ENCODE assay signal across 24 mouse cellular contexts in genomic region chr7:143416406-143416805, GRCm38 (mm10). TPM values are rescaled to one million over a fixed set of nuclear protein-coding genes. Genes with fewer than 3 reads are reported as not detected.
A peak's percentile ranks its signal among the peaks of the same experiment; 100 is the strongest.
DNase-seq lines count a peak whose midpoint lies in the region; ATAC-seq and TF ChIP-seq lines count a peak whose summit lies in the region.
"Had no signal": no experiment of that assay in that cellular context is flagged by ENCODE, and none has a peak within 500 bp of the region (broad histone marks: within the 10 kb centered on the region; RNA-seq: fewer than 3 reads in every experiment).

No protein-coding gene starts in this region.

- H3K4me3 ChIP-seq in gastrocnemius, adult 2 months = no peak overlapping the region
- H3K4me3 ChIP-seq in midbrain, embryonic 11.5 days (ENCODE audit: low read depth, low read length) = no peak overlapping the region
- H3K4me3 ChIP-seq in midbrain, embryonic 13.5 days (replicated peaks) = no peak overlapping the region
- H3K4me3 ChIP-seq in stomach, postnatal 0 days (ENCODE audit: low read depth, low read length) = no peak overlapping the region
- H3K4me3 ChIP-seq: forebrain, embryonic 15.5 days; heart, adult 2 months; heart, embryonic 13.5 days; hindbrain, embryonic 12.5 days; left cerebral cortex, adult 2 months; midbrain, embryonic 12.5 days had no signal

- no peaks in the 10 kb centered on the region for H3K9me3 ChIP-seq in midbrain, embryonic 11.5 days (ENCODE audit: control insufficient read depth, low read length)
- no peaks in the 10 kb centered on the region for H3K9me3 ChIP-seq in midbrain, embryonic 13.5 days
- H3K9me3 ChIP-seq in stomach, postnatal 0 days (ENCODE audit: control insufficient read depth, low read length) = no peaks in the 10 kb centered on the region
- H3K9me3 ChIP-seq: forebrain, embryonic 15.5 days; heart, embryonic 13.5 days; hindbrain, embryonic 12.5 days; midbrain, embryonic 12.5 days had no signal

- peak; percentile 70 for DNase-seq in gastrocnemius, adult 2 months
- no peak for DNase-seq in gastrocnemius, postnatal 36 days
- peak; percentile 80 for DNase-seq in midbrain, embryonic 11.5 days (ENCODE audit: low spot score, missing footprints)
- DNase-seq in forelimb bud, embryonic 11.5 days (ENCODE audit: low read depth, low spot score) = peak; percentile 57
- peak; percentile 30 for DNase-seq in stomach, postnatal 0 days (ENCODE audit: low spot score)
- no peak for DNase-seq in adrenal gland, adult 2 months
- DNase-seq in left cerebral cortex, adult 11 months (ENCODE audit: low spot score) = no peak
- DNase-seq: adrenal gland, postnatal 36 days; cerebellum, adult 11 months; cerebellum, postnatal 10 days; heart, adult 2 months; heart, postnatal 14 days; kidney, adult 18-20 months; layer of hippocampus, adult 9-11 months; liver had no signal

- 84% methylated on average over 12 of the region's 12 CpGs for WGBS in midbrain, embryonic 11.5 days
- 80% methylated on average over 12 of the region's 12 CpGs for WGBS in midbrain, embryonic 13.5 days
- WGBS in stomach, postnatal 0 days = 68% methylated on average over 12 of the region's 12 CpGs

- no peak for ATAC-seq in midbrain, embryonic 11.5 days (ENCODE audit: low FRiP score)
- no peak for ATAC-seq in midbrain, embryonic 13.5 days
- no peak for ATAC-seq in stomach, postnatal 0 days (ENCODE audit: low FRiP score, low TSS enrichment)
- ATAC-seq: CD4-positive, CD25-positive, alpha-beta regulatory T cell, adult 4 months; forebrain, embryonic 15.5 days; lung, postnatal 0 days had no signal

- no peak overlapping the region for H3K4me2 ChIP-seq in midbrain, embryonic 11.5 days
- H3K4me2 ChIP-seq in midbrain, embryonic 13.5 days (replicated peaks) = no peak overlapping the region
- no peak overlapping the region for H3K4me2 ChIP-seq in stomach, postnatal 0 days (replicated peaks; ENCODE audit: low read depth)
- H3K4me2 ChIP-seq: forebrain, embryonic 15.5 days; heart, embryonic 13.5 days; hindbrain, embryonic 12.5 days; midbrain, embryonic 12.5 days had no signal

- TF ChIP-seq CTCF in gastrocnemius, adult 2 months (IDR thresholded peaks at IDR 0.05) = no peak
- no peak for TF ChIP-seq CTCF in stomach, postnatal 0 days (IDR thresholded peaks at IDR 0.05; ENCODE audit: low read depth)

- intact Hi-C loops in gastrocnemius, adult 2 months (cut with DNase I) = no loop called here
- intact Hi-C loops in gastrocnemius, postnatal 36 days (cut with DNase I) = no loop called here

- H3K36me3 ChIP-seq in midbrain, embryonic 11.5 days (ENCODE audit: control insufficient read depth, insufficient read depth, low read length) = no peaks in the 10 kb centered on the region
- no peaks in the 10 kb centered on the region for H3K36me3 ChIP-seq in midbrain, embryonic 13.5 days
- H3K36me3 ChIP-seq in stomach, postnatal 0 days (ENCODE audit: control insufficient read depth, insufficient read depth, low read length) = no peaks in the 10 kb centered on the region
- H3K36me3 ChIP-seq: forebrain, embryonic 15.5 days; heart, embryonic 13.5 days; hindbrain, embryonic 12.5 days; midbrain, embryonic 12.5 days had no signal

- TF ChIP-seq EP300 in stomach, postnatal 0 days (optimal IDR thresholded peaks at IDR 0.05) = no peak

- H3K9ac ChIP-seq in midbrain, embryonic 11.5 days (ENCODE audit: low read length) = no peak overlapping the region
- no peak overlapping the region for H3K9ac ChIP-seq in midbrain, embryonic 13.5 days (replicated peaks)
- no peak overlapping the region for H3K9ac ChIP-seq in stomach, postnatal 0 days (ENCODE audit: low read length)
- H3K9ac ChIP-seq: forebrain, embryonic 15.5 days; heart, embryonic 13.5 days; hindbrain, embryonic 12.5 days; midbrain, embryonic 12.5 days had no signal

- no peaks in the 10 kb centered on the region for H3K4me1 ChIP-seq in midbrain, embryonic 11.5 days (ENCODE audit: control insufficient read depth, insufficient read depth, low read length)
- peaks cover 4% of the 10 kb centered on the region; the same call in 1 of the 2 replicates for H3K4me1 ChIP-seq in midbrain, embryonic 13.5 days (replicated peaks)
- H3K4me1 ChIP-seq in stomach, postnatal 0 days (replicated peaks; ENCODE audit: control insufficient read depth, insufficient read depth) = no peaks in the 10 kb centered on the region
- H3K4me1 ChIP-seq: forebrain, embryonic 15.5 days had no signal

- H3K27me3 ChIP-seq in midbrain, embryonic 11.5 days (ENCODE audit: control insufficient read depth, insufficient read depth, low read length) = no peaks in the 10 kb centered on the region
- H3K27me3 ChIP-seq in midbrain, embryonic 13.5 days = no peaks in the 10 kb centered on the region
- no peaks in the 10 kb centered on the region for H3K27me3 ChIP-seq in stomach, postnatal 0 days (ENCODE audit: control insufficient read depth, insufficient read depth, low read length)
- H3K27me3 ChIP-seq: heart, embryonic 13.5 days; hindbrain, embryonic 12.5 days had no signal

- peak overlapping the region; percentile 87 for H3K27ac ChIP-seq in gastrocnemius, adult 2 months
- no peak overlapping the region for H3K27ac ChIP-seq in midbrain, embryonic 11.5 days (ENCODE audit: low read depth, low read length)
- no peak overlapping the region for H3K27ac ChIP-seq in midbrain, embryonic 13.5 days
- H3K27ac ChIP-seq in stomach, postnatal 0 days (replicated peaks) = no peak overlapping the region
- H3K27ac ChIP-seq: forebrain, embryonic 15.5 days; heart, embryonic 13.5 days; hindbrain, embryonic 12.5 days; kidney, postnatal 0 days; left cerebral cortex, adult 2 months; midbrain, embryonic 12.5 days had no signal

RNA-seq across cellular contexts. Expression of gene Cdkn1c, which starts 44.4 kb away (rescaled TPM):
- 10 to 100 TPM; 23.2 to 23.5 TPM for total RNA-seq in gastrocnemius, adult 2 months (2021)
- 10 to 100 TPM; 43.2 to 98.2 TPM for total RNA-seq in gastrocnemius, postnatal 36 days (2021)
- polyA plus RNA-seq in midbrain, embryonic 11.5 days (2014; fragmentation: Nextera tagmentation; extraction: Ambion mirVana) = 789 and 799 TPM in 2 replicates
- 379 and 515 TPM in 2 replicates for polyA plus RNA-seq in midbrain, embryonic 13.5 days (2015; fragmentation: Nextera tagmentation; extraction: Ambion mirVana)
- polyA plus RNA-seq in stomach, postnatal 0 days (2015; fragmentation: Nextera tagmentation; extraction: Ambion mirVana) = 185 and 199 TPM in 2 replicates
- 100 to 1,000 TPM; 239 to 672 TPM for total RNA-seq in adrenal gland, adult 2 months (2021)
- polyA plus RNA-seq in adrenal gland, adult 2 months (2012; rRNA removed) = 469 and 597 TPM in 2 replicates

RNA-seq across cellular contexts. Expression of gene Slc22a18, which starts 57.1 kb away (rescaled TPM):
- total RNA-seq in gastrocnemius, adult 2 months (2021) = under 1 TPM; 0.17 to 0.20 TPM
- under 1 TPM in 1 of 2 experiments, not detected in 1; 0.25 TPM for total RNA-seq in gastrocnemius, postnatal 36 days (2021)
- 0.16 and 0.30 TPM in 2 replicates for polyA plus RNA-seq in midbrain, embryonic 11.5 days (2014; fragmentation: Nextera tagmentation; extraction: Ambion mirVana)
- 0.39 and 0.74 TPM in 2 replicates for polyA plus RNA-seq in midbrain, embryonic 13.5 days (2015; fragmentation: Nextera tagmentation; extraction: Ambion mirVana)
- polyA plus RNA-seq in stomach, postnatal 0 days (2015; fragmentation: Nextera tagmentation; extraction: Ambion mirVana) = 27.0 and 28.1 TPM in 2 replicates
- total RNA-seq in adrenal gland, adult 2 months (2021) = 1 to 10 TPM; 1.5 to 4.1 TPM
- 13.3 and 17.5 TPM in 2 replicates for polyA plus RNA-seq in adrenal gland, adult 2 months (2012; rRNA removed)
- polyA plus RNA-seq: CD4-positive, CD25-positive, alpha-beta regulatory T cell, adult 4 months had no signal

Comparison
In these comparisons a context has a peak if more than half of its experiments do, and no peak if none do; other contexts are left out.
1. DNase-seq: peak in gastrocnemius, adult 2 months (single experiment), midbrain, embryonic 11.5 days (single experiment), forelimb bud, embryonic 11.5 days (single experiment) and stomach, postnatal 0 days (single experiment); none in gastrocnemius, postnatal 36 days (0 of 2), adrenal gland, adult 2 months (single experiment) and left cerebral cortex, adult 11 months (single experiment).